Mouse (Mus musculus) retina, postnatal 1 day (tissue): ENCODE data around the gene Fbxo44.

Experiments used
- DNase-seq: peaks from one replicate; pipeline ENCODE4 v3.0.0-alpha.2; 2012

The Fbxo44 gene

DNA sequence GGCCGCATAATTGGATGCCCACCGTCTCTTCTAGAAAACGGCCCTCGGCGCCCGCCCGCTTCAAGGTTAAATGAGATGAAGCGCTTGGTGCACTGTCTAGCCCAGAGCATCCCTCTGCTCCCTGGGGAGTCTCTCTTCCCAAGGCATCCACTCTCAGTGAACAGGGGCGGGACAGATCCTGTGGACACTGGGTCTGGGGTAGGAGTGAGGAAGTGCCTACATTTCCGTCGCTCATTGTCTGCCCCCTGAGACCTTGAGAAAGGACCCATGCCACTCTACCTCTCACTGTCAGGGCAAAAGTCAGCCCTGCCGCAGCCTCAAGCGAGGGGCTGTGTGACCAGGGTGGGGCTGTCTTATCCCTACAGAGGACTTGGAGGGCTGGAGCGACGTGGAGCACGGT, 4.2 kb upstream of the Fbxo44 start:
- no peak for DNase-seq

DNA sequence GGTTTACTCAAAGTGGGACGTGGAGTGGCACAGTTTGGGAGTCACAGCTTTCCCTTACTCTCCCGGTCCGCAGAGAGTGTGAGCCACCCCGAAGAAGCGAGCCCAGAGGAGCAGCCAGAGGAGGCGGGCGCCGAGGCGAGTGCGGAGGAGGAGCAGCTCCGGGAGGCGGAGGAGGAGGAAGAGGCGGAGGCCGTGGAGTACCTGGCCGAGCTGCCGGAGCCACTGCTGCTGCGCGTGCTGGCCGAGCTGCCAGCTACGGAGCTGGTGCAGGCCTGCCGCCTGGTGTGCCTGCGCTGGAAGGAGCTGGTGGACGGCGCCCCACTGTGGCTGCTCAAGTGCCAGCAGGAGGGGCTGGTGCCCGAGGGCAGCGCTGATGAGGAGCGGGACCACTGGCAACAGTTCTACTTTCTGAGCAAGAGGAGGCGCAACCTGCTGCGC, 3.7 kb upstream of the Fbxo44 start:
- DNase-seq, result peak; percentile 91

DNA sequence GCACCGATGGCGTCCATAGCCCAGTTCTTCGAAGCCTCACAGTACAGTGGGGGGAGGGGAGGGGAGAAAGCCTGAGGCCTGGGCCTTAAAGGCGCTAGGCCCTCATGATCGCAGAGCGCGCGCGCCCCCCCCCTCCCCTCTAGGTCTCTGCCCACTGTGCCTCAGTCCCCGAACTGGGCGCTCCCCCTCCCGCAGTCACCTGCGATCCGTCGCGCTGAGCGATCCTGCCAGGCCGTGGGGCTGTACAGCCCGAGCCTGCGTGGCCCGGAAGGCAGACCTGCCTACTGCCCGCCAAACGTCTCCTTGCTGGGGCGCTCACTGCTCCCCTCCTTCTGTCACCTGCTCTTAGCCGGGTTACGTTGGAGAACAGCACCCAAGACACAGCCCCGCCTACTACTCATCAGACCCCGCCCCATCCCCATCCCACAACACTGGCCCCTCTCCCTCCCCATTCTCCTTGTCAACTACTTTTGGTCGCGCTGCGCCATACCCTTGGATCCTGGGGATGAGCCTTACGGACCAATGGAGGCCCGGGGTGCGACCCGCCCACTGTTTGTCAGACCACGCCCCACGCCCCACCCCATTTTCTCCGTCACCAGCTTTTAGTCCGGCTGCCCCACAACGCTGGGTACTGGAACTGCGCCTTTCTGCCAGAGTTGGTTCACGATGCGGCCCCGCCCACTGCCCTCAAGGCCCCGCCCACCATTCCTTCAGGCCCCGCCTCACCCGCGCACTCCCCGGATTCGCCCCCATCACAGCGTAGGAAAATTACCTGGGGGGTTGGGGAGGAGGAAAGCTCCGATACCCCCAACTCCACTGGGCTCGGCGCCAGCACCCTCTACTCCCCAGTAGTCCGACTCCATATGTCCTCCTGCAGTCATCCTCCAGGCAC, 492 bp downstream of the Fbxo44 start:
- DNase-seq, result peak; percentile 98

DNA sequence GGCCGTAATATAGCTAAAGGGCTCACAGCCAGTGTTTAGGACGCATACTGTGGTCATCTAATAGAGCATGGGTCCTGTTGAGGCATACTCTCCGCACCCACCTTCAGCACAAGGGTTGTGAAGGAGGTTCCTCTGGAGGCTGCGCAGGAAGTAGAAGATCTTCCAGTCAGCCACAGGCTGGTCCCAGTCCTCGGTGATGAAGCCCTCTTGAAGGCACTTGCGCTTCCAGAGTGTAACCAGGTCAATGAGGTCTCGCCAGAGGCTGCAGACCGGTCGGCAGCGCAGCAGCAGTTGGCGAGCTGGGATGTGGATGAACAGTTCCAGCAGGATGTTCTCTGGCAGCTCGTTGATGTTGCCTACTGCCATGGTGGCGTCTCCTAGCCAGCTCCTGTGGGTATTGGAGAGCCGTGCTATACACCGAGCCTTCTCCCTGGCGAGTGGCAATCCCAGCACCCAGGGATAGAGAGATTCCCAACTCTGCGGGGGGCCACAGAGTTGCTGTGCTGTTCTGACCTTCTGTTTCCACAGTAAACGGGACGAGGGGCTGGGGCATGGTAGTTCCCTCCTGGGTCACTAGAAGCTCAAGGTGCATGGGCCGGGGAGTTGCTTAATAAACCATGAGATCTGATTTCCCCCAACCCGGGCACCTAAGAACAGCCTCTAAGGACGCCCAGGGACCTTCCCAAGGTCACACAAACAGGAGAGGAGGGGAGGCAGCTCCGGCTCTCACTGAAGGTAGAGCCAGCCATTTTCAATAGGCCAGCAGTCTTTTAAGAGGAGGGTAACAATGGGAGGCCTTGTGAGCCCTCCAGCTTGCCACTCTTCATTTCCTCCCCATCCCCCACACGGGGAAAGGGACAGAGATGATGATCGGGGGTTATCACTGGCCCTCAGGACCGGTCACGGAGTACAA, 1.6 kb downstream of the Fbxo44 start:
- DNase-seq, result peak; percentile 81

DNA sequence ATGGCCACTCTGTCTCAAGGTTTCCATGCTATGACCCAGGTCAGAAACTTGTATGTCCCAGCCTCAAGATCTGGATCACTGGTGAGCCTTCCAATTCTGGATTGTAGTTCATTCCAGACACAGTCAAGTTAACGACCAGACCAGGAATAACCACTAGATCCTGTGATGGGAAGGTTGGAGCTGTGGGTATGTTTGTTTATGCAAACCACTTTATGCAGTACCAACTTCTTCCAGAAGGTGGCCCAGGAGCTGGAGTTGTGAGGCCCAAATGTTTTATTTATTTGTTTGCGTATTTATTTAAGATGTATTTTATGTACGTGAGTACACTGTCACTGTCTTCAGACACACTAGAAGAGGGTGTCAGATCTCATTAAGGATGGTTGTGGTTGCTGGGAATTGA, 5.3 kb downstream of the Fbxo44 start:
- DNase-seq, result peak; percentile 73

DNA sequence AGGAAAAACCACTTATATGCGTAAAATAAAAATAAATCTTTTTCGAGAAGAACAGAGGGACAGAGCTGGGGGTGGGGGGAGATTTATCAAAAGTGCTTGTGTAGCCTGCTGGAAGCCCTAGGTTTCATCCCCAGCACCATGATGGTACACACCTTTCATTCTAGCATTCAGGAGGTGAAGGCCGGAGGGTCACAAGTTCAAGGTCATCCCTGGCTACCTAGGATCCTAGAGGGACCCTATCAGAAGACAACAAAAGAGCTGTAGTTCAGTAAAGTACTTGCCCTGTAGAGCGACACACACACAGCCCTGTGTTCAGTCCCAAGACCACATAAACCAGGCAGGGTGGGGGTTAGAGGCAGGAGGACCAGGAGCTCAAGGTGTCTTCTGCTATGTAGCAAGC, 6.3 kb downstream of the Fbxo44 start:
- no peak for DNase-seq

- no peak for DNase-seq
These were observed 7.7 kb downstream of the Fbxo44 start for GRCm38 (mm10) chr4:148152547-148152946.

- DNase-seq, result peak; percentile 95
These were observed 8.8 kb downstream of the Fbxo44 start, which contains the start of gene Fbxo6 for GRCm38 (mm10) chr4:148151267-148152168. Gene Fbxo6 (minus strand): TSS chr4:148152140.

DNA sequence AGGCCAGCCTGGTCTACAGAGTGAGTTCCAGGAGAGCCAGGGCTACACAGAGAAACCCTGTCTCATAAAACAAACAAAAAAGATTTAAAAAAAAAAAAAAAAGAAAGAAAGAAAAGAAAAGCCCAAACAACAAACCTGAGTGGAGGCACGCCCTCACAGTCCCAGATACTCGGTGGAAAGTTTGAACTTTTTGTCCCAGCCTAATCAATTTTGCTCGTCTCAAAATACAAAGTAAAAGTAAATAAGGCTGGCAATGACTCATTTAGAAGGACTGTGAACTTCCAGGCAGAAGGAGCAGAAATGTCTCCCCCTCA, 9.4 kb downstream of the Fbxo44 start:
- DNase-seq, result no peak

DNA sequence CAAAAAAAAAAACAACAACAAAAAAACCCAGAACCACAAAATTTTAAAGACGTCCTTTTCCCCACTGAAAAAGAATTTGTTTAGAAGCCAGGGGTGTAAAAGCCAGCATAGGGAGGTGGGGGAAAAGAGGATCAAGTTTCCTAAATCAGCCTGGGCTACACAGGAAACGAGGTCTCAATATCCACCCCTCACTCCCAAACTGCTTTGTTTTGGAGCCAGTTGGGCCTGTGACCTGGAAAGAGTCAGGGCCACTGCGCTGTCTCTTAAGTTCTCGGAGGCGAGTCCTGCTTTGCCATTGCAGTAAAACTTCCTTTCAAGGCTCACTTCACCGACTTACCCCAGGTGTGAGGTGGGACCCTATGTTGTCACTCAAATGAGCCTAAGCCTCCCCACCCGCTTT, 10.0 kb downstream of the Fbxo44 start:
- no peak for DNase-seq

- DNase-seq, result no peak
These were observed 10.7 kb downstream of the Fbxo44 start for GRCm38 (mm10) chr4:148149540-148149939.

GRCm38 (mm10) chr4:148147714-148148113, 12.6 kb downstream of the Fbxo44 start:
- no peak for DNase-seq

DNA sequence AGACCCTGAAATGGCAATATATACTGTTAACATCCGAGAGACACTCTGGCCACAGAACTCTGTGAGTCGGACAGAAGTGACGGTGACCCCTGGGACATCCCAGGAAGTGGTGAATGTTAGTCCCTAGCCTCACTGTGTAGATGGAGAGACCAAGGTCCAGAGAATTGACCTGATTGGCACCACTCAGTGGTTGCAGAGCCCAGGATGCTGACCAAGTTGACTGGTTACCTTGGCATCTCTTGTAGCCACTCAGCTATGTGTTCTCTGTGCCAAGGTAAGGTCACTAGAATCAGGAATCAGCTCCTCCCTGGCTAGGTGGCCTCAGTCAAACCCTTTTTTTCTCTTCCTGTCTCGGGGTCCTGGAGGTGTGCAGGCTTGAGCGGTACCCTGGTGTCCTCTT, 16.6 kb downstream of the Fbxo44 start:
- DNase-seq, result no peak

DNA sequence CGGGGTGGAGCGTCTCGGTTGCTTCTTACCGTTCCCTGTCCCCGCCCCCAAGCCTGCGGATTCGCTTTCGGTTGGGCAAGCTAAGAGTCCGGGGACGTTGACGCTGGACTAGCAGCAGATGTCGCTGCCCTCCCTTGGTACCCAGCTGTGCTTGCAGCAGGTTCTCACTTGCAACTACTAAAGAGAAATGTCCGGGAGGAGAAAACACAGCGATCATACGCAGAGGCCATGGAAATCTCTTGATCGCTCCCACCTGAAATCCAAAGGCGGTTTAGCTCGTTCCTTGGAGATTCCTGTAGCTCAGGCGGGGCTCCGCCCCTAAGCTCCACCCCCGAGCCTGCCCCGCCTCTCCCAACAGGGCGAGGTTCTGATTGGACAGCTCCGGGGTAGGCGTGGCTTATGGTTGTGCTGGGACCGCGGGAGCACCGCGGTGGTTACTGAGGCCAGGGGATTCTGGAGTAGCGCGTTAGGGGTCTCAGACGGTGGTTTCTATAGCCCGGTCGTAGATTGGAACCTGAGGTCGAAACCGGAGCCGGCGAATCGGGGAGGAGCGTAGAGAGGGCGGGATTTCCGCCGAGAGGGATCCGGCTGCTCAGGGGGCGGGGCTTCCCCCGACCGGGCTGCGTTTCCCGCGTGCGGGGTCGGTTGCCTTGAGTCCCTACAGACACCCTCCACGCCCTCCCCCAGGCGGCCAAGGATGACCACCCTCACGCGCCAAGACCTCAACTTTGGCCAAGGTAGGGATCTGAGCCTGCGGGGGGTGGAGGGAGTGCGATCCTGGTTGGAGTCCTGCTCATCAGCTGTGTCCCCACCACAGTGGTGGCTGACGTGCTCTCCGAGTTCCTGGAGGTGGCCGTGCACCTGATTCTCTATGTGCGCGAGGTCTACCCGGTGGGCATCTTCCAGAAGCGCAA, 19.9 kb downstream of the Fbxo44 start:
- peak; percentile 95 for DNase-seq

- DNase-seq, result no peak
These were observed 20.6 kb downstream of the Fbxo44 start for GRCm38 (mm10) chr4:148139767-148140097.

- DNase-seq, result no peak
These were observed 22.8 kb downstream of the Fbxo44 start for GRCm38 (mm10) chr4:148137503-148137902.

DNA sequence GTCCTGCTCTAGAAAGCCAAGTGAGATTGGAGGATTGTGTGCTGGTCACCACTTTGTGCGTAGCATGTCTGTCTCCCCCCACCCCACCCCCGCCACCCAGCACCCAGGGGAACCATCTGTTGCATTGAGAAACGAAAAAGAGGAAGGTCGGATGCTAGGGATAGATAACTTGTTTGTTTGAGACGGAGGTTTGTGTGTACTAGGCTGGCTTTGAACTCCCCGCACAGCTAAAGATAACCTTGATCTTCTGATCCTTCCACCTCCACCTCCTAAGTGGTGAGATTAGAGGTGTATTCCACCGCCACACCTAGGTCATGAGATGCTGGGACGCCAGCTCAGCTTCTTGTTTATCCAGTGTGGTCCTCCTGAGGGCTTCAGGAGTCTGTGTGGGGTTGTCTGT, 25.3 kb downstream of the Fbxo44 start:
- no peak for DNase-seq

GRCm38 (mm10) chr4:148131497-148132081, 28.7 kb downstream of the Fbxo44 start:
- peak; percentile 64 for DNase-seq

GRCm38 (mm10) chr4:148130561-148131413, 29.5 kb downstream of the Fbxo44 start, which contains the start of gene Draxin:
Gene Draxin (minus strand): TSS chr4:148130698.
- DNase-seq, result peak; percentile 89

- DNase-seq, result peak; percentile 35
These were observed 30.1 kb downstream of the Fbxo44 start, which contains the start of gene Mad2l2 for GRCm38 (mm10) chr4:148130133-148130532. Gene Mad2l2 (plus strand): TSS chr4:148130384.
